Mouse (Mus musculus) liver, embryonic 11.5 days (tissue): ENCODE measurements around the gene Rnps1. TPM values are rescaled to one million over a fixed set of nuclear protein-coding genes. Genes with fewer than 3 reads are reported as not detected.
A peak's percentile ranks its signal among the peaks of the same experiment; 100 is the strongest.

Source experiments
- ATAC-seq: fragments of 200-750 bp; cut with Nextera tagmentation; replicated peaks from 2 replicates; pipeline ENCODE4 v1.8.0; 2017; ENCODE audit warnings: moderate number of reproducible peaks, mild to moderate bottlenecking, moderate TSS enrichment, moderate library complexity; ENCODE audit not compliant: low FRiP score
- DNase-seq: peaks from one replicate; pipeline ENCODE4 v3.0.0-alpha.2; 2017; ENCODE audit warnings: low spot score
- H3K27ac ChIP-seq: fragments of 300-500 bp; sonication (generic); 2 replicates; pipeline ENCODE4 v1.5.1; 2014; ENCODE audit warnings: mild to moderate bottlenecking, low read depth, low read length, control low read depth
- H3K27me3 ChIP-seq: fragments of 300-500 bp; sonication (generic); replicated peaks from 2 replicates; pipeline ENCODE4 v1.6.1; 2014; ENCODE audit warnings: low read length, mixed read lengths; ENCODE audit not compliant: control insufficient read depth, insufficient read depth
- H3K36me3 ChIP-seq: fragments of 300-500 bp; sonication (generic); 2 replicates; pipeline ENCODE4 v1.6.1; 2014; ENCODE audit warnings: mild to moderate bottlenecking, low read length, moderate library complexity, mixed read lengths; ENCODE audit not compliant: control insufficient read depth, insufficient read depth
- H3K4me1 ChIP-seq: fragments of 300-500 bp; sonication (generic); replicated peaks from 2 replicates; pipeline ENCODE4 v1.6.1; 2014; ENCODE audit warnings: low read length, mixed read lengths; ENCODE audit not compliant: control insufficient read depth, insufficient read depth
- H3K4me2 ChIP-seq: fragments of 300-500 bp; sonication (generic); 2 replicates; pipeline ENCODE4 v1.6.1; 2014; ENCODE audit warnings: mild to moderate bottlenecking, control low read depth, moderate library complexity
- H3K4me3 ChIP-seq: fragments of 300-500 bp; sonication (generic); 2 replicates; pipeline ENCODE4 v1.5.1; 2014; ENCODE audit warnings: low read depth, low read length, control low read depth
- H3K9ac ChIP-seq: fragments of 300-500 bp; sonication (generic); 2 replicates; pipeline ENCODE4 v1.6.1; 2014; ENCODE audit warnings: low read depth, low read length, control low read depth
- H3K9me3 ChIP-seq: fragments of 300-500 bp; sonication (generic); 2 replicates; pipeline ENCODE4 v1.6.1; 2016; ENCODE audit warnings: low read length, inconsistent platforms, mixed read lengths; ENCODE audit not compliant: control insufficient read depth
- WGBS: fragments of 180-500 bp; shearing (Covaris S2); extraction: QIAGEN DNeasy Blood & Tissue Kit; methylation state at CpG from one replicate; pipeline ENCODE4 v1.1.7; 2014; 5-methylcytosine and 5-hydroxymethylcytosine counted together
- polyA plus RNA-seq: library from polyadenylated mRNA; unstranded; fragments of >200 nt; fragmentation: Nextera tagmentation; extraction: Ambion mirVana; gene quantifications from 2 replicates; pipeline ENCODE4 v1.2.1, GENCODE M21; 2014

Gene Rnps1
- 336 and 347 TPM in 2 replicates for polyA plus RNA-seq

- peak within 1 kb of the TSS; percentile 72 for H3K4me3 ChIP-seq
- peak within 1 kb of the TSS; percentile 89 for H3K9ac ChIP-seq
- peaks cover 27% of the 10 kb centered on the region for H3K36me3 ChIP-seq
- H3K4me1 ChIP-seq: peaks cover 19% of the 10 kb centered on the region
- H3K9me3 ChIP-seq: no peaks in the 10 kb centered on the region
- under 1% methylated on average over 64 of the region's 64 CpGs for WGBS
- DNase-seq (peak; percentile 99), ATAC-seq (peak; percentile 93)
- no peaks in the 10 kb centered on the region for H3K27me3 ChIP-seq
- H3K27ac ChIP-seq: peak within 1 kb of the TSS; percentile 84
- H3K4me2 ChIP-seq: peak within 1 kb of the TSS; percentile 84
Measured at GRCm38 (mm10) chr17:24414230-24414976, at the start of gene Rnps1. Rnps1 (plus strand) TSS chr17:24414565.

- Histone ChIP-seq H3K9ac (no peak overlapping the region), H3K4me2 (no peak overlapping the region), H3K4me3 (no peak overlapping the region), H3K36me3 (peaks cover 9% of the 10 kb centered on the region; the same call in 1 of the 2 replicates), H3K9me3 (no peaks in the 10 kb centered on the region), H3K27ac (no peak overlapping the region), H3K4me1 (peaks cover 1% of the 10 kb centered on the region), H3K27me3 (no peaks in the 10 kb centered on the region)
- DNase-seq (no peak), ATAC-seq (no peak)
- WGBS: 70% methylated on average over 13 of the region's 13 CpGs
Measured at GRCm38 (mm10) chr17:24365863-24366262, 48.5 kb upstream of the Rnps1 start.

DNA sequence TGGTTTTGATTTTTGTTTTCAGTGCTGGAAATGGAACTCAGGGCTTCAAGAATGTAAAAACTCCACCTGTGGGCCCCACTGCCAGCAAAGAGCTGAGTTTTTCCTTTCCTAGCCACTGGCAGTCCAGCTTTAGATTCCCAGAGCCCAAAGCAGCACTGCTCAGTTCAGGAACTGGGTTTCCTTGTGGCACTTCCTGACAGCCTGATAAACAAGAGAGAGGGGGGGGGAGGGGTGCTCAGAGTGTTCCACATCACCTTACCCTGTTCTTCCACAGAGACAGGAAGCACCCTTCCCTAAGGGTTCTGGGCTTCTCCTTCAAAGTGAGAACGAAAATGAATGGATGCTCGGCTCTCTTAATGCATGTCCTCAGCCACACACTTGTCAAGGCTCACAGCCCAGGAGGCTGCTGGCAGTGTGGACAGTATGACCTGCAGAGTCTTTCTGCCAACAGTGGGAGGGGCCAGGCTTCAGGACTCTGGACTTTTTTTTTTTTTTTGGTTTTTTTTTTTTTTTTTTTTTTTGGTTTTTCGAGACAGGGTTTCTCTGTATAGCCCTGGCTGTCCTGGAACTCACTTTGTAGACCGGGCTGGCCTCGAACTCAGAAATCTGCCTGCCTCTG is 39.2 kb upstream of the Rnps1 start:
- Histone ChIP-seq H3K9ac (no peak overlapping the region; the same call in 1 of the 2 replicates), H3K4me1 (peaks cover 22% of the 10 kb centered on the region), H3K36me3 (peaks cover 28% of the 10 kb centered on the region), H3K27ac (no peak overlapping the region; the same call in 1 of the 2 replicates), H3K9me3 (no peaks in the 10 kb centered on the region), H3K27me3 (no peaks in the 10 kb centered on the region), H3K4me2 (peak overlapping the region; percentile 20; the same call in 1 of the 2 replicates), H3K4me3 (no peak overlapping the region)
- DNase-seq: no peak
- 68% methylated on average over 4 of the region's 5 CpGs for WGBS
- 0 out of 2 replicates have a peak, but pooled peaks have one; percentile 26 for ATAC-seq

GRCm38 (mm10) chr17:24375886-24376285 is 38.5 kb upstream of the Rnps1 start:
- 79% methylated on average over 6 of the region's 6 CpGs for WGBS
- Histone ChIP-seq H3K9me3 (no peaks in the 10 kb centered on the region), H3K36me3 (peaks cover 28% of the 10 kb centered on the region), H3K4me1 (peaks cover 22% of the 10 kb centered on the region), H3K27ac (no peak overlapping the region), H3K4me2 (no peak overlapping the region), H3K4me3 (no peak overlapping the region), H3K27me3 (no peaks in the 10 kb centered on the region), H3K9ac (no peak overlapping the region)
- DNase-seq: no peak
- peak; percentile 74 for ATAC-seq

- no peak for ATAC-seq
Measured at GRCm38 (mm10) chr17:24378496-24378895, 35.9 kb upstream of the Rnps1 start.

DNA sequence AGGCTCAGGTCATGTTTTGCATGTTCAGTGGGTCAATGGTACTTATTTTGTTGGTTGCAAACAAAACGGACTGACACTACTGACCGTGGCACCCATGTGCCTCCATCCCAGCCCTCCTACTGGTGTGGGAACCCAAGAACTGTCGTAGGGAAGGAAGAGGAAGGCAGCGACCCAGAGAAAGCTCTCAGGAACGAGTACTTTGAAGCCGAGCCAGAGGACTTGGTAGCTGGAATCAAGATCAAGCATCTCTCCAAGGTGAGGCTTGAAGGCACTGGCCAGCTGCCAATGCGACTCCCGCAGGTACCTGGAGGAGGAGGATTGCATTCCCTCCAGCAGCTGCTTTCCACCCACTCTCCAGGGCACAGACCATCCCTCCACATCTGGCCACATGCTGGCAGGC is 30.6 kb upstream of the Rnps1 start:
- Histone ChIP-seq H3K27ac (no peak overlapping the region), H3K36me3 (peaks cover 30% of the 10 kb centered on the region), H3K9ac (no peak overlapping the region), H3K4me3 (no peak overlapping the region), H3K4me1 (no peaks in the 10 kb centered on the region), H3K9me3 (no peaks in the 10 kb centered on the region), H3K27me3 (no peaks in the 10 kb centered on the region), H3K4me2 (no peak overlapping the region)
- ATAC-seq: no peak
- 83% methylated on average over 8 of the region's 8 CpGs for WGBS
- no peak for DNase-seq

More at GRCm38 (mm10) chr17:24378496-24378895, 35.9 kb upstream of the Rnps1 start:
- peaks cover 29% of the 10 kb centered on the region for H3K36me3 ChIP-seq
- no peak overlapping the region for H3K4me3 ChIP-seq
- peaks cover 22% of the 10 kb centered on the region for H3K4me1 ChIP-seq
- no peak overlapping the region for H3K4me2 ChIP-seq
- DNase-seq: no peak
- 78% methylated on average over 2 of the region's 2 CpGs for WGBS
- H3K9me3 ChIP-seq: no peaks in the 10 kb centered on the region
- no peak overlapping the region for H3K9ac ChIP-seq
- no peaks in the 10 kb centered on the region for H3K27me3 ChIP-seq
- H3K27ac ChIP-seq: no peak overlapping the region; the same call in 1 of the 2 replicates

DNA sequence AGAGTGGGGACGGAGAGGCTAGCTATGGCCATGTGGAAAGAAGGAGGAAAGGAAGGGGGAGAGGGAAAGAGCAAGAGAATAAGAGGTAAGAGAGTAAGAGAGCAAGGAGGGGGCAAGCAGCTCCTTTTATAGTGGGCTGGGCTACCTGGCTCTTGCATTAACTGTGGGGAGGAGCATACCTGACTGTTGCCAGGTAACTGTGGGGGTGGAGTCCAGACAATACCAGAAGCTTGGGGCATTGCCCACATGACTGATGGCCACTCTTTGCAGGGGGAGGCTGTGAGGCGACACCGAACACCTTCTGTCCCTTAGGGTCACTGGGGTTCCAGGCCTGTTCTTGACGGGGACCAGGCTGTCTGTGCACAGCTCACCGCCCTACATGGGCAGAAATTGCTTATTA is 25.7 kb upstream of the Rnps1 start:
- Histone ChIP-seq H3K9me3 (no peaks in the 10 kb centered on the region), H3K36me3 (peaks cover 23% of the 10 kb centered on the region), H3K27me3 (no peaks in the 10 kb centered on the region), H3K9ac (no peak overlapping the region), H3K4me3 (no peak overlapping the region), H3K27ac (no peak overlapping the region), H3K4me1 (no peaks in the 10 kb centered on the region), H3K4me2 (no peak overlapping the region)
- WGBS: 89% methylated on average over 5 of the region's 5 CpGs
- no peak for ATAC-seq
- DNase-seq: no peak

DNA sequence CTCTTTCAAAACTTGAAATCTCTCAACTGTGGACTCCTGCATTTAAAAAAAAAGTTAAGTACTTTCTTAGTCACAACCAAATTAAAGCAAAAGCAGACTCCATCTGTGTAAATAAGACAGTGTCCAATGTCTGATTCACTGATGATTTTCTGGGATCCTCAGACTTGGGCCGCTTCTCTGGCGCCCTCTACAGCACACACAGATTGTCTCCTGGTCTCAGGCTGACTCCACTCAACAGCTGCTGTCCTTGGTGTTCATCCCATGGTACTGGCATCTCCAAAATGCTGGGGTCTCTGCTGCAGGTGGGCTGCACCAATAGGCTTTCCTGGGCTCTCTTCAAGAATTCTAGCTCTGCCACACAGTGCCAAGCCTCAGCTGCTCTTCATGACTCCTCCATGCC is 24.5 kb upstream of the Rnps1 start:
- H3K27ac ChIP-seq: no peak overlapping the region
- no peaks in the 10 kb centered on the region for H3K9me3 ChIP-seq
- no peaks in the 10 kb centered on the region for H3K27me3 ChIP-seq
- ATAC-seq: no peak
- H3K9ac ChIP-seq: no peak overlapping the region
- H3K36me3 ChIP-seq: peaks cover 18% of the 10 kb centered on the region
- DNase-seq: peak; percentile 49
- no peak overlapping the region for H3K4me2 ChIP-seq
- WGBS: 7% methylated on average over 2 of the region's 2 CpGs
- H3K4me1 ChIP-seq: no peaks in the 10 kb centered on the region
- no peak overlapping the region for H3K4me3 ChIP-seq
